Mouse (Mus musculus): ENCODE data around the gene Il2rb.

Gene Il2rb

DNA sequence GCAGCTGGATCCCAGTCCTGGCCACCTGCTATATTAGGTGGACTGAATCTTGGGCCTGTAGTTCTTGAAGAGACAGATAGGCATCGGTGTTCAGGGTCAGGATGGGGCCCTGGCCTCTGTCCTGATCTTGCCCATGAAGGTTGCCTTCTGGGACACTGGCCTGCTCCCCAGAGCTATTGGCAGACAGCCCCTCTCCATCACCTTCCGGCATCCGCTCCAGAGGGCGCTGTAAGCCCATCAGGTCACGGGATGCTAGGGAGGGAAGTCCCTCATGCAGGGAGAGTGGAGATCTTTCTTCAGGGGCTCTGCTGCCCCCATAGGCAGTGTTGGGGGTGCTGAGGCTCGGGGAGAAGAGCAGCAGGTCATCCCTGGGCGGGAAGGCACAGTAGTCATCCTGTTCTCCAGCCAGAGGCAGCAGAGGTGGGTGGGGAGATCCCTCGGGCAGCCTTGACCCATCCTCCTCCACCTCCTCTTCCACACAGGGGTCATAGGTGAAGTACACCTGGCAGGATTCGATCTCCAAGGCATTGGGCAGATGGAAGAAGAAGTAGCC is 13.5 kb downstream of the Il2rb start:
- in situ Hi-C loops (cut with MseI, MboI), result no loop called here

DNA sequence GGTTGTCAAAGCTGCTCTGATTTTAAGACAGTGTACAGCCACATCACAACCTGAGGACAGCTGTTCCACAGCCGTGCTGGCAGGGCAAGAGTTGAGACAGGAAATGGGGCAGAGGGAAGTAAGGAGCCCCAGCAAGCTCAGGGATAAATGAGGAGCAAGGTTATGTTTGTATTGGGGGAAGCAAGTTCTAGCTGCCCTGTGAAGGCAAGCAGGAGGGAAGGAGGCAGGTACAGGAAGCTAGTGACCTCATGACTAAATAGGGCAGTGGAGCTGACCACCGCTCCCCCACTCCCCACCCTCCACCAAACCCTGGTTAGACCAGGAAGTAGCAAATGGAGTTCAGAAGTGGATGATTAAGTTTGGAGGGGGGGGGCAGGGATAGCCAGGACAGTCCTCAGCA is 14.1 kb downstream of the Il2rb start:
- in situ Hi-C loops (cut with MseI, MboI), result no loop called here

DNA sequence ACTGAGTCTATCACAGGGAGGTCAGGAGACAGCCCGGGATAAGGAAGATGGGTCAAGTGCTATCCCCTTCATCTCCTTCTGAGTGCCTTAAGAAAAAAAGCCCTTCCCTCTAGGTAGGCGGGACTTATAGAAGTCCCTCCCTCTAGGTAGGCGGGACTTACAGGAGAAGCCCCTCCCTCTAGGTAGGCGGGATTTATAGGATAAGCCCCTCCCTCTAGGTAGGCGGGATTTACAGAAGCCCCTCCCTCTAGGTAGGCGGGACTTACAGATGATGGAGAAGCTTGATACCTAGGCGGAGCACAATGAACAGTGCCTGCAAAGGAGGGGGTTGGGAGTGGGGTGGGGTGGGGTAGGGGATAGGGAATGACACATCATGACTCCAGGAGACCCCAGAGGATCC is 15.0 kb downstream of the Il2rb start:
- in situ Hi-C loops (cut with MseI, MboI), result no loop called here

DNA sequence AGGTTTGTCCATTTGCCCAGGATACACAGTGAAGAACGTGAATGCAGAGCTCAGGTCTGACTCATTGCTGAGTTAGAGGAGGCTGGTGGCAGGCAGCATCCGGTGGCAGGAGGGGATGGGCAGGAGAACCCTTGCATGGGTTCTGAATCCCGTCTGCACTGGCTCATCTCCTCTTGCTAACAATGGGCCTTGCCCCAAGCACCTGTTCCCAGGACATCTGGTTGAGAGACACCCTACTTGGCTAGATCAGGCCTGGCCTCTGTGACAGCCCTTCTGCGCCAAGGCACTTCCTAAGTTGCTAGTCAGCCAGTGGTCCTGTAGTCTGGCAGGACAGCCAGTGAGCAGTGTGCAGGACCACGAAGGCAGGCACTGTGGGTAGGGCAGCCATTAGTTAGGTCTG is 15.6 kb downstream of the Il2rb start:
- in situ Hi-C loops (cut with MseI, MboI), result no loop called here

DNA sequence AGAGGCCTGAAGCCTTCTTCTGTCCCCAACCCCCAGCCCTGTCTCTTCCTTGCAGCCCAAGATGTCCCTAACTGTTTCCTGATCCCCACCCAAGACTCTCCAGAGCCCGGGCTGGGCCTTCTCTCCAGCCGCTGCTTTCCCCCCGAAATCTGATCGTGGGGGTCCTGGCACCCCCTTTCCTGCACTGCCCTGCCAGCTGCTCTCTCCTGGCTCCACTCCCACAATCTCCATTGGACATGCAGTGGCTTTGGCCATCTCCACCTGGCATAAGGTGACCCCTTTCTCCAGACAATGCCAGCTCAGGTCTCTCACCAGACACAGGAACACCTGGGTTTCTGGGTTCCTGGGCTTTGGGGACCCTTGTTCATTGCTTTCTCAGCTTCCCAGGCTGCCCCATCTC is 17.0 kb downstream of the Il2rb start:
- in situ Hi-C loops (cut with MseI, MboI), result no loop called here

DNA sequence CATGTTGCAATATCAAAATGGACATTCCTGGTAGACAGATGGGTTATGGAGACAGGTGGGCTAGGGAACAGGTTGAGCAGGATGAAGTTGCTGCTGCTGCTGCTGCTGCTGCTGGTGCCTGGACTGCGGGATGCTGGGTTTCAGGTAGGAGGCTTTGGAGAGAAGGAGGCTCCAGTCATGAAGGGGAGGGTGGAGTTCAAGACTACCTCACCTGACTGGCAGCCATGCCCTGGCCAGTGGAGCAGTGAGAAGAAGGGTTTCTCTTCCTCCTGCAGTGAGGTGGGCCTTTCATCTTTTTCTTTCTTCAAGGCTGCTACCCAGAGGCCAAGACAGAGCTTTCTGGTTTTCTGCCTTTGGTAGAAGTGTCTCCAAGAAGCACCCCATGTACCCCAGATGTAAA is 18.2 kb downstream of the Il2rb start:
- in situ Hi-C loops (cut with MseI, MboI), result no loop called here

DNA sequence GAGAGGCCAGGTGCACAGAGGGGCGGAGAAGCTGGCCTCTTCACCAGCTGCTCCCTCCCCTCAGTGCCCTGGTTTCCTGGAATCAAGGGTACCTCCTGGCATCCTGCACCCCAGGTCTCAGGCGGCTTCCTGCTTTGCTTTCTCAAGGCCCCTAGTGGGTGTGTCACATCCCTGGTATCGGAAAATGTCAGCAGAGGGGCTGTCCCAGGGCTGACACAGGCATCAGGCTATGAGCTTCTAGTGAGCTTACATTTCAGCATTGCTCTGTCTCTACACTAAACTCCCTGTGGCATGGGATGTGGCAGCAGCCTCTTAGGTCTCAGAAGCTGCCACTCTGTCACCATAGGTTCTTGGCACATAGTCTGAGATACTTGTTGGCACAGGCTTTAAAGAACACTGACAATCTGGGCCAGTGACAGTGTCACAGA is 19.5 kb downstream of the Il2rb start:
- in situ Hi-C loops (cut with MseI, MboI), result no loop called here

DNA sequence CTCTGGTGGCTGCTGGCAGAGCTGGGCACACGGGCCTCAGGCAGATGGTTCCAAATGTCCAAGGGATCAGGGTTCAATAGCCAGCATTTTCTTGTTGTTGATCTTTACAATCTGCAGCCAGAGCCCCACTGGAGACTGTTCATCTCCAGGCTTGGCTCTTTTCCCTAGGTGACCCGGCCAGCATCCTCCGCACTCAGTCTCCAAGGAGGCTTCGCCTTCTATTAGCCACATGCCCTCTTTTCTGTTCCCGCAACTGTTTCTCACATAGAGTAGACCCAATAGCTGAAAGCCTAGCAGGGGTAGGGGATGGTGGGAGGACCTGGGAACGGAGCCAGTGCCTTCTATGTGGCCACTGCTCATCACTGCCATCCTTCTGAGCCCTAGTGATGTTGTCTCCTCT is 21.6 kb downstream of the Il2rb start:
- in situ Hi-C loops (cut with MseI, MboI), result no loop called here

DNA sequence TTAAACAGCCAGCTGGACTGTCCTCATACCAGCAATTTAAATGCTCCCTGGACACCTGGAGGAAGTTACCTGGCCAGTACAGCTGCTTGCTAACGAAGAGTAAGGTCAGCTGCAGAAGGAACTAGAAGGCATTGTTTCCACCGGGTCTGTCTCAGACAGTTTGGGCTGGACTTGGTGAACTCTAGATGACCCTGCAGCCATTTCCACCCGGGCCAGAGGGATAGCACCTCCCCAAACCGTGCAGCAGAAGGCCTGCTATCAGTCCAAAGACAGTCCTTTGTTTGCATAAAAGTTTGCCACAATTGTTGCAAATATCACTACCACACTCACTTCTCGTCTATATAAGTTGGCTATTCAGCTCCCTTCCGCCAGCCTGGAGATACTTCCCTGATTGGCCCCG is 23.2 kb downstream of the Il2rb start:
- in situ Hi-C loops (cut with MseI, MboI), result no loop called here

DNA sequence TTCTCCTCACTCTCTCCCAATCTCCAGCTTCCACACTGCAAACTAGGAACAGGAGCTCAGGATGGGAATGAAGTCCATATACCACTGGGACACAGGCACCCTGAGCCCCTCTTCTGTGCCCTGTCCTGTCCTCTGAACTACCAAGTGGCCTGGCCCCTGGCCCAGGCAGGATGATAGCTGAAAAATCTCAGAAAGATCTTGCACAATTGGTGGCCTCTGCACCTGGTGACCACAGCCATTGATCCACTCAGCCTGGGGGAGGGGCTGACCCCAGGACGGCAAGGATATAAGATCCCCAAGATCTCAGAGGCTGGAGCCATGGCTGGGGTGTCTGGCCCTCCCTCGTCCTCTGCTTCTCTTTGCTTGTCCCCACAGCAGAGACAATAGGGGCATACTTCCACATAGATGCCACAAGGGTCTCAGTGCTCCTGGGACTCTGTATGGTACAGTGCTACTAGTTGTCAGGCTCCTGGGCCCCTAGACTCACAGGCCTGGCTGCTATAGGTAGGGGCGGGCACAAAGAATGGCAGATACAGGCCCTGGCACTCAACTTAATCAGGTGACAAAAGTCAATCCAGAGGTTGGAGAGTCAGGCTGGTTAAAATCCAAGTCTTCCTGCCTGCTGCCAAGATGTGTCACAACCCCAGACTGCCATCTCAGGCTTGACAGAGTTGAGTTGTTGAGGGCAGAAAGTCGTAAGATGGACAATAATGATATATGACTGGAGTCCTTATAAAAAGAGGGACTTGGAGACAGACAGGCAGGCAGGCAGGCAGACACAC is 24.4 kb downstream of the Il2rb start:
- in situ Hi-C loops (cut with MseI, MboI), result no loop called here

DNA sequence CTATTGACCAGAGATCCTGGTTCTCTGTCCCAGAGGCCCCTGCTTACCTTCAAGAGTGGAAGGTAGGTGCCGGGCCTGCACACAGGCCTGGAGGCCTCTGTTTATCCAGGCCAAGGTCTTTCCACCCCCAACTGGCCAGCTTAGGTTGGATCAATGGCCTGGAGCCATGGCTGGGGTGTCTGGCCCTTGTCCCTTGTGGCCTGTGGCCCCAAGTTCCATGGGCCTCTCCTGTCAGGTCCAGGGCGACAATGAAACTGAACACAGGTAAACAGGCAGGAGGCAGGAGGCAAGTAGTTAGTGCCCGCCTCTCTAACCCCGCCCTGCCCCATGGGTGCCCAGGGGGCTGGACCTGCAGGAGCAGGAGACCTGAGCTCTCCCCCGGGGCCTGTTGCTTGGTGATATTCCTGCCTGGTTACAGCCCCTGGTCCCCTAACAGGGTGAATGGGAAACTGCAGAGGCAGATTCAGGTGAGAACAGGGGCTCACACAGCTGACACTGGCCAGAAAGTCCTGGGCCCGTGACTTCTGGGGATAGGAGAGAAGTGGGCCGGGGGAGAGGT is 26.6 kb downstream of the Il2rb start, which contains the start of gene Tmprss6:
Gene Tmprss6, minus strand, starts transcription at position 256 of the 559 bp plus-strand sequence.
- in situ Hi-C loops (cut with MseI, MboI), result no loop called here

DNA sequence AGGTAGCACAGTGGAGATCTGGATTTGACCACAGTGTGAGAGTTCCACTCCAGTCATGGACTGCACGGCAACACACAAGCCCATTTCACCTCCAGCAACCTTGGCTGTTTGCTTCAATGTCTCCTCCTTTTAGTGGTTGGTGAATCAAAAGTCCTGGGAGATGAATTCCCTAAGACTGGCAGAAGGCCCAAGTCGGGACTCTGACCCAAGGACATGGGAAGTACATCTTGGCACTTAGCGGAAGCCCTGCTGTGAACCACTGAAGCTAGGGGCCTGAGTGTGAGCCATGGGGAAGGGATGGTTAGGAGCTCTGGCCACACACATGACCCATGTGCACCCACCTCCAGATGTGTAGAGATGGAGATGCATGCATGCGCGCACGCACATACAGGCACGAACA is 27.5 kb downstream of the Il2rb start:
- in situ Hi-C loops (cut with MseI, MboI), result no loop called here

DNA sequence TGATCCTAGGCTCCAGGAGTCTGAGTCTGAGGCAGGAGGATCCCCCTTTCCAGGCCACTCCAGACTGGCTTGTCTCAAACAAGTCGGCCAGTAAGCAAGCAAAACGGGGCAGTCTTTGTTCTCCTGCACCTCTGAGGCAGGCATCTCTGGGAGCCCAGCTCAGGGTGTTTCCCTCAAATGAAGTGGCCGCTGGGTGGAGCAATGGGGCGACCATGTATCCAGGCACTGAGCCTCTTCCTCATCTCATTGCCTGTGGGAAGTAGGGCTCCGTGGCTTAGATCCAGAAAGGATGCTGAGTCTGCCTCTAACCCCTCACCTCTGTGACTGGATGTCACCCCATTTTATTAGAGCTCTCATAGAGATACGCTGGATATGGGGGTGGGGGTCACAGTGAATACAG is 28.3 kb downstream of the Il2rb start:
- in situ Hi-C loops (cut with MseI, MboI), result no loop called here

DNA sequence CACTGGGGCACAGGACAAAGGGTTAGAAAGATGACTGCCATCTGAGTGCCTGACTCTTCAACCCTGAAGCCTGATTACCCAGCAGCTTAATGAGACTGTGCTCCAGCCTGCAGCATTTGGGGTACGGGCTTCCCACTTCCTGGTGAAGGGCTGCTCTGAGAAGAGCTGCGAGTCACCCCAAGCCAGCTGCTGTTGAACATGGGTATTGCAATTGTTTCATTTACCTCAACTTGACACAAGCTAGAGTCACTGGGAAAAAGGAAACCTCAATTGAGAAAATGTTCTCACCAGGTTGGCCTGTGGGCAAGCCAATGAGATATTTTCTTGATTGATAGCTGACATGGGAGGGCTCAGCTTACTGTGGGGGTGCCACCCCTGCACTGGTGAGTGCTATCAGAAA is 32.1 kb downstream of the Il2rb start:
- in situ Hi-C loops (cut with MseI, MboI), result no loop called here

DNA sequence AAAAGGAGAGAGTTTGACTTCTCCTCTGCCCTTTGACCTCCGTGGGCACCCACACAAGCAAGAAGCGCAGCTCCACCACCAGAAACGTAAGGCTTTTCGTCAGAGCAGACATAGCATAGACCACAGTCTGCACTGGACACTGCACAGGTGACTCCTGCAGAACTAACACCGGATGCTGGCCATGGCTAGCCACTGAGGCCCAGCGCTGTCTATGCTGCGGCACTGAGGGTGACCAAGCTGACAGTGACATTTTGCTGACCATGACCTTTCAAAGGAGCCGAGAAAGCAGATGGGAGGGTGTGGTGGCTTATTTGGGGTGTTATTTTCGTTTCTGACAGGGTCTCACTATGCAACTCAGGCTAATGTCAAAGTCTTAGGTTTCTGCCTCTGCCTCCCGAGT is 37.9 kb downstream of the Il2rb start:
- in situ Hi-C loops (cut with MseI, MboI), result no loop called here

DNA sequence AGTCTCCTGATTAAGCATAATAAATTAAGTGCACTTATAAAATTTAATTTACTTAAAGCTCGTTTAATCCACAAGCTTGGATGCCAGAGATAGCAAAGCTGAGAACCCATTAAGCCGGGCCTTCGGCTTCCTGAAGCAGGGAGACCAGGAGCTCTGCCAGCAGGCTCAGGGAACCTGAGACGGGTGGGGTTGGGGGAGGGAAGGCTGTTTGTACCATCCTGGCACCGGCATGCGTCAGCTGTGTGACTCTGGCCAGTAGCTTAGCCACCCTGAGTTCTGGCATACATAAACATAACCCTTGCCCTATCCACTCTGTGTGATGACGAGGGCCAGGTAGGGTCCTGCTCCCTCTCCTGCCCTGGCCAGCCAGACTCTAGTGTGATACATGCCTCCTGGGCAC is 39.0 kb downstream of the Il2rb start:
- in situ Hi-C loops (cut with MseI, MboI), result no loop called here

DNA sequence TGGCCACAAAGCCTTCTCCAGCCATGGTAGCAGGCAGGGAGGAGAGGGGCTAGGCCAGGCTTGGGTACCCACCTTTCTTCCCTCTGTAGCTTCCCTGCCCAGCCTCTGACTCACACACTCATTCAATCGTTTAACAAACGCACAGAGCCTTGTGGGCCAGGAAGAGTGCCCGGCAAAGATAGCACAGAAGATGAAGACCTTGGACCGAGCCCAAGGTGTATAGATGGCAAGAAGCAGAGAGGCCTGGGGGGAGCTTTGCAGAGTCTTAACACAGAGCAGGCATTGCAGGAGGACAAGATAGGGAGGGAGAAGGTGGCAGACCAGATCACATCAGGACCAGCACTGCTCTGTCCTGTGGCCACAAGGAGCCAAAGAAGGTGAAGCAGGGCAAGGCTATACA is 39.9 kb downstream of the Il2rb start:
- in situ Hi-C loops (cut with MseI, MboI), result no loop called here

DNA sequence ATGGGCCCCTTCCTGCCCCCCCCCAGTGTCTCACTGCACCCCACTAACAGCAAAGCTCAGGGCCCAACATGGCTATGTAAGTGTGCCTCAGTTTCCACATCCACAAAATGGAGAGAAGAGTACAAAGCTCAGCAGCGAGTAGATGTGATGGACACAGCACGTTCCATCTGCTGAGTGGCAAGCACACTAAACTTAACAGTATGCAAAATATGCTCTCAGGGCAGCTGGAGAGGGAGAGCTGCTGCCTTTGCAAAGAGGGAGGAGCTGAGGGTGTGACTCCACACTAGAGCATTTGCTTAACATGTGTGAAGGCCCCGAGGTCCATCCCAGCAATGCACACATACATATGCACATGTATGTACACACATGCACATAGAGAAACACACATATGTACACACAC is 42.1 kb downstream of the Il2rb start:
- in situ Hi-C loops (cut with MseI, MboI), result no loop called here

DNA sequence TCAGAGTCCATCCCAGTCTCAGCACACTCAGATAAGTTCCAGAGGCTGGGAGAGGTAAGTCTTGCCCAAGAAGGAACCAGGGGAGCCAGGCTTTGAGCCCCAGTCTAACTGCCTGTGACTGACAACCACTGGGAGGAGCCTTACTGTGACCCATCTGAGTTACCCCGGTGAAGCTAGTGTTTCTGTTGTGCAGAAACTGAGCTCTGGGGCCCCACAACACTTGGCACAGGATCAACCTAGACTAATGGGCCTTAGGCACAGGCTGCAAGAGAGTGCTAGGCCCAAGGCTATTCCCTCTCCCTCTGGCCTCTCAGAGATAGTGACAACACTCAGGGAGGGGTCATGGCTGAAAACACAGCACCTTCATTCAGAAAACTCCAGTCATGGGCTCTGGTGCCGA is 43.9 kb downstream of the Il2rb start:
- in situ Hi-C loops (cut with MseI, MboI), result no loop called here

DNA sequence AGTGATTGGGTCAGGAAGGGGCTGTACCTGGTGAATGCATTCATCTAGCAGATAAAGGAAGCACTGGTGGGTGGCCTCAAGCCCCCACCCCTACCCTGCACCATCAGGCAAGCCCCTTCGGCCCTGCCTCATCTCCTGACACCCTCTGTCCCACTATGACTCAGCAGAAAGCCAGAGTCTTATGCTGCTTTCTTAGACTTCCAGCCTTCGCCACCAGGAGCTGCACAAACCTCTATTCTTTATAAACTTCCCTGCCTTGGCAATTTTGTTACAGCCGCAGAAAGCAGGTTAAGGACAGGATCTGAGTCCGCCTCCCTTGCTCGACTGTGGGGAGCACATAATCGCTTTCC is 44.7 kb downstream of the Il2rb start:
- in situ Hi-C loops (cut with MseI, MboI), result no loop called here

DNA sequence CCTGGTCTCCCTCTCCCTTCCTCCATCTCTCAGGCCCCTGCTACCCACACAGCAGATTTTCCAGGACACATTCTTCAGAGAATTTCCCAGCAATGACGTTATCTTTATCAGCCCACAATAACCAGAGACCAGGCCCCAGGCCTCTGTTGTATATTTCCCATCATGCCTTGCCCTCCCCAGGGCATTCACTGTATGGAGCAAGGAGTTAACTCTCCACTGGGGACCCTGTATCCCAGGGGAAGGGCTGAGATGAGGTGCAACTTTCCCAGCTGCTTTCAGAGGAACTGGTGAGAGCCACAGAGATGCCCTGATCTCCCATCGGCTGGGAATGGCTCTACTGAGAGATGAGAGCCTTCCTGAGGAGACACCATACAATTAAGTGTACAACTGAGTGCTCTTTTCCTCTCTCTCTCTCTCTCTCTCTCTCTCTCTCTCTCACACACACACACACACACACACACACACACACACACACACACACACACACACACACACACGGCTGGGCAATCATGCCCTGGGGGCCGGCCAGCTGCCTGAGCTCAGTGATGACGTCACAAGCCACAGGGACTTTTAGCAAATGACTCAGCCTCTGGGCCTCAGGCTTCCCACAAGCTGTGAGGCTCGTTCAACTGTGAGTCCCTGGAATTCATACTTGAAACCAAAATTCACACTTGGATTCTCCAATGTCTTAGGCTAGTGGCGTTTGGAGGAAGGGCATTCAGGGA is 45.2 kb downstream of the Il2rb start:
- in situ Hi-C loops (cut with MseI, MboI), result loop anchor here (5.0 kb wide), 1 partner anchor 82 kb away; the partner anchor contains the start of gene C1qtnf6 (in 2 of the 2)

DNA sequence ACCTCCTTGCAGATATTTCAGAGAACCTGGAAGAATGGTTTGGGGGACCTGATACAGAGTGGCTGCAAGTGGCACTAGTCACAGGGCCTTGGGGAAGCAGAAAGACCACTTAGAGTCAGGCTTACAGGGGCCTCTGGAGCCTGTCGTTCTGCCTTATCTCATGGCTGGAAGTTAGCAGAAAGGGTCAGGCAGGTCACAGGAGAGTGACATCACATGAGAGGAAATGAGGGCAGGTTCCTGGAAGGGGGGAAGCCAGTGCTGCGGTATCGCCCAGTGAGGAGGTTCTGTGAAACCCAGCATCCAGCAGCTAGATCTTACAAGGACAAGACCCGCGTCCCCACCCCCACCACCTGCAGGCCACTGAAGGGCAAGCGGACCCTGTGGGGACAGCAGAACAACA is 45.9 kb downstream of the Il2rb start:
- in situ Hi-C loops (cut with MseI, MboI), result loop anchor here (5.0 kb wide), 1 partner anchor 83 kb away; the partner anchor contains the start of gene C1qtnf6 (in 2 of the 2)

Measured in mouse trophoblast stem cell (cell line).